ENCODE assay signal across 22 mouse cellular contexts in the genomic region with DNA sequence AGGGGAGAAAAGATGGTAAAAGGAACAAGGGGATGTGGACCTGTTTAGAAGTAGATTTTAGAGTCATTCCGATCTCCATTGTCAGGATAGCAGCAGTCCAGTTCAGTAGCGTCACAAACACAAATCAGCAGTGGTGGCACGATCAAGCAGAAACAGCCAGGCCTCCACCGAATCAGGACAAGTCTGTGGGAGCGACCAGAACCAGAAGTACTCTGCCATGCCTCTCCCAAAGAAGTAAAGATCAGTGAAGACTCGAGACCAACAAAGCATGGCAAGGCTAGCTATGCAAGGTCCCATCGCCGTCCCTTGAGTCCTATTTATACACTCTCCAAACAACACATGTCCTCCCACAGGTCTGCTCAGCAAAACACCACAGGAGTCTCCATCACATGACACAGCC.
"Had no signal": no experiment of that assay in that cellular context is flagged by ENCODE, and none has a peak within 500 bp of the region (broad histone marks: within the 10 kb centered on the region; RNA-seq: fewer than 3 reads in every experiment).

No protein-coding gene starts in this region.

- H3K27me3 ChIP-seq: limb, embryonic 12.5 days; limb, embryonic 15.5 days; midbrain, embryonic 12.5 days; midbrain, embryonic 15.5 days; neural tube, embryonic 12.5 days; neural tube, embryonic 15.5 days had no signal

- H3K9me3 ChIP-seq: limb, embryonic 12.5 days; limb, embryonic 15.5 days; midbrain, embryonic 12.5 days; midbrain, embryonic 15.5 days; neural tube, embryonic 12.5 days; neural tube, embryonic 15.5 days had no signal

- ATAC-seq: liver, postnatal 0 days; lung, postnatal 0 days; midbrain, embryonic 15.5 days had no signal

- H3K4me2 ChIP-seq: limb, embryonic 12.5 days; limb, embryonic 15.5 days; liver, embryonic 11.5 days; lung, embryonic 14.5 days; midbrain, embryonic 12.5 days; midbrain, embryonic 15.5 days; neural tube, embryonic 12.5 days; neural tube, embryonic 15.5 days had no signal

- H3K27ac ChIP-seq: kidney, postnatal 0 days; limb, embryonic 12.5 days; limb, embryonic 15.5 days; liver, embryonic 14.5 days; macrophage; midbrain, embryonic 12.5 days; midbrain, embryonic 15.5 days; neural tube, embryonic 12.5 days; neural tube, embryonic 15.5 days; stomach, postnatal 0 days had no signal

- H3K4me1 ChIP-seq: limb, embryonic 12.5 days; limb, embryonic 15.5 days; midbrain, embryonic 12.5 days; midbrain, embryonic 15.5 days; neural tube, embryonic 12.5 days; neural tube, embryonic 15.5 days had no signal

- H3K36me3 ChIP-seq: limb, embryonic 12.5 days; limb, embryonic 15.5 days; midbrain, embryonic 12.5 days; midbrain, embryonic 15.5 days; neural tube, embryonic 12.5 days; neural tube, embryonic 15.5 days had no signal

- DNase-seq: kidney, postnatal 4 days; left cerebral cortex, postnatal 4 days; liver, postnatal 0 days; lung, embryonic 14.5 days; right cerebral cortex, adult 18-20 months; right cerebral cortex, postnatal 14 days; right cerebral cortex, postnatal 4 days; thymus, adult 2 months; thymus, postnatal 14 days; thymus, postnatal 4 days had no signal

- H3K4me3 ChIP-seq: limb, embryonic 12.5 days; limb, embryonic 15.5 days; midbrain, embryonic 12.5 days; midbrain, embryonic 15.5 days; neural tube, embryonic 12.5 days; neural tube, embryonic 15.5 days had no signal

- H3K9ac ChIP-seq: limb, embryonic 12.5 days; limb, embryonic 15.5 days; liver, embryonic 14.5 days; liver, postnatal 0 days; lung, embryonic 14.5 days; midbrain, embryonic 12.5 days; midbrain, embryonic 15.5 days; neural tube, embryonic 12.5 days; neural tube, embryonic 15.5 days had no signal
